8 mouse cellular contexts compared by ENCODE assay signal in the genomic region with DNA sequence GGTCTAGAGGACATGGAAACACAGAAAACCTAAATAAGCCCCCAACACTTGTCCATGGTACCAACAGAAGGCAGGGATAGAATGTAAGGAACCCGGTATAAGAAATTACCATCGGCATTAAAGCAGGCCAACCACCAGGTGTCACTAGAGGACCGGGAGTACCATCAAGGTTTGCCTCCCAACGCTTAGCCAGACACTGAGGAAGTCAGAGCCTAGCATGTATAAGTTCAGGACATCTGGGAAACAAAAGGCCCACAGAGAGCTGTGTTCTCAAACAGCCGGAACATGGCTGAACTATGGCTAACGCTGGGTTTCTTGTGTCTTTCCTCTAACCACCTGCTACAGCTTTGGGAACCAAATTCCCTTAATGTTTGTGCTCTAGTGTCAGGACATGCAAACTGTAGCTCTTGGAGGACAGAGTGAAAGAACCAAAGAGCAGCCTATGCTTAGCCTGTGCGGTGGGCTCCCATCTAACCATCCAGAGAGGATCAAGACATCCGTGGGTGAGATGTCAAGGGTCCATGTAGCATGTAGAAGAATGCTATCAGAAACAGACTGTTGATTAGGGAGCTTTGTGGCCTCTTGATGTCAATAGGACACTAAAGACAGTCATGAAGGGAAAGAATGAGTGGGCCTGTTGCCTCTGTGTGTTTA. TPM values are rescaled to one million over a fixed set of nuclear protein-coding genes. Genes with fewer than 3 reads are reported as not detected.
DNase-seq lines count a peak whose midpoint lies in the region; ATAC-seq and TF ChIP-seq lines count a peak whose summit lies in the region.

No protein-coding gene starts in this region.

- H3K27me3 ChIP-seq in G1E (ENCODE audit: insufficient read depth, low read length): no peaks in the 10 kb centered on the region
- H3K27me3 ChIP-seq in forebrain, embryonic 10.5 days (ENCODE audit: poor library complexity, severe bottlenecking): peaks cover 22% of the 10 kb centered on the region; the same call in 1 of the 2 replicates

- peaks cover 11% of the 10 kb centered on the region for H3K9me3 ChIP-seq in G1E (replicated peaks)
- no peaks in the 10 kb centered on the region for H3K9me3 ChIP-seq in forebrain, embryonic 10.5 days

- DNase-seq in G1E (ENCODE audit: low spot score): peak; percentile 31
- peak; percentile 86 for DNase-seq in brain, adult 2 months (ENCODE audit: low read depth, low spot score)
- peak; percentile 73 for DNase-seq in forebrain, embryonic 10.5 days (ENCODE audit: extremely low spot score, low spot score)
- DNase-seq in heart, postnatal 4 days: peak; percentile 86
- DNase-seq in layer of hippocampus, adult 9-10 months (ENCODE audit: low spot score): peak; percentile 32
- DNase-seq in lung, postnatal 14 days: peak; percentile 88
- DNase-seq in retina, postnatal 7 days (ENCODE audit: low read depth, low spot score): peak; percentile 46

- 31% methylated on average over 8 of the region's 8 CpGs for WGBS in forebrain, embryonic 10.5 days

- H3K36me3 ChIP-seq in G1E (replicated peaks): peaks cover 12% of the 10 kb centered on the region
- H3K36me3 ChIP-seq in forebrain, embryonic 10.5 days (replicated peaks): no peaks in the 10 kb centered on the region

- peak overlapping the region; percentile 31; the same call in 1 of the 2 replicates for H3K27ac ChIP-seq in forebrain, embryonic 10.5 days

- H3K4me1 ChIP-seq in G1E (ENCODE audit: insufficient read depth, low read depth, low read length): peaks cover 30% of the 10 kb centered on the region
- H3K4me1 ChIP-seq in forebrain, embryonic 10.5 days: peaks cover 16% of the 10 kb centered on the region

- ATAC-seq in G1E (ENCODE audit: extremely low read depth, insufficient number of reproducible peaks, low FRiP score, poor library complexity, severe bottlenecking): no peak
- ATAC-seq in erythroid progenitor cell, adult 5-6 weeks (replicated peaks; ENCODE audit: low FRiP score, poor library complexity, severe bottlenecking): no peak

- peak; percentile 18; the same call in 1 of the 2 replicates for TF ChIP-seq CTCF in G1E (IDR thresholded peaks at IDR 0.05; ENCODE audit: low read depth, low read length)

- H3K4me3 ChIP-seq in G1E (ENCODE audit: low read depth, low read length): no peak overlapping the region
- no peak overlapping the region for H3K4me3 ChIP-seq in forebrain, embryonic 10.5 days

RNA-seq across cellular contexts. Expression of a gene that starts 13.6 kb away (rescaled TPM):
- total RNA-seq in G1E (2014; fragmentation: Nextera tagmentation): 6.8 and 8.5 TPM in 2 replicates
- 25.8 and 26.4 TPM in 2 replicates for total RNA-seq in G1E (2017)
- polyA plus RNA-seq in G1E (2012): 1.6 and 2.2 TPM in 2 replicates
- 21.4 and 22.3 TPM in 2 replicates for polyA plus RNA-seq in forebrain, embryonic 10.5 days (2016; fragmentation: Nextera tagmentation; extraction: Ambion mirVana)
- 1 to 10 TPM; 4.3 to 4.8 TPM for total RNA-seq in heart, postnatal 4 days (2021)
- total RNA-seq in erythroid progenitor cell, adult 5-6 weeks (2015; ENCODE audit: low replicate concordance): 3.8 TPM in 1 of 2 replicates, not detected in the other
- total RNA-seq in erythroid progenitor cell, adult 5-6 weeks (2017; ENCODE audit: low replicate concordance): 2.1 and 4.1 TPM in 2 replicates

RNA-seq across cellular contexts. Expression of a gene that starts 41.1 kb away (rescaled TPM):
- total RNA-seq in G1E (2014; fragmentation: Nextera tagmentation): 6.3 and 8.4 TPM in 2 replicates
- 0.87 and 1.5 TPM in 2 replicates for total RNA-seq in G1E (2017)
- polyA plus RNA-seq in G1E (2012): 0.10 and 0.17 TPM in 2 replicates
- polyA plus RNA-seq in forebrain, embryonic 10.5 days (2016; fragmentation: Nextera tagmentation; extraction: Ambion mirVana): 4.8 and 6.3 TPM in 2 replicates
- 10 to 100 TPM; 27.3 to 29.6 TPM for total RNA-seq in heart, postnatal 4 days (2021)
- 0.84 TPM in 1 of 2 replicates, not detected in the other for total RNA-seq in erythroid progenitor cell, adult 5-6 weeks (2015; ENCODE audit: low replicate concordance)
- not detected in 2 replicates for total RNA-seq in erythroid progenitor cell, adult 5-6 weeks (2017; ENCODE audit: low replicate concordance)

Comparison
In these comparisons a context has a peak if more than half of its experiments do, and no peak if none do; other contexts are left out.
1. DNase-seq: peak in every context shown above with its lines; median percentile 88 in lung, postnatal 14 days; 86 in brain, adult 2 months; 86 in heart, postnatal 4 days; 73 in forebrain, embryonic 10.5 days; 46 in retina, postnatal 7 days; 32 in layer of hippocampus, adult 9-10 months; 31 in G1E.